Mouse (Mus musculus) WW6 (cell line): ENCODE measurements around the gene Pole.

Experiments used
- DNase-seq: peaks from one replicate; pipeline ENCODE4 v3.0.0-alpha.2; 2013; ENCODE audit warnings: low read depth, low spot score

Gene Pole

GRCm38 (mm10) chr5:110285770-110286445 lies at the start of gene Pole, which contains the start of gene Pxmp2:
TSS of gene Pole (plus strand) at chr5:110286306.
TSS of gene Pxmp2 (minus strand) at chr5:110286186.
- DNase-seq: peak; percentile 84

GRCm38 (mm10) chr5:110244091-110244490 lies 42.0 kb upstream of the Pole start:
- no peak for DNase-seq

- no peak for DNase-seq
These were observed 19.2 kb upstream of the Pole start for GRCm38 (mm10) chr5:110266941-110267340.

- peak; percentile 79 for DNase-seq
These were observed 16.7 kb upstream of the Pole start, which contains the start of gene Pgam5 for GRCm38 (mm10) chr5:110269141-110270101. TSS of gene Pgam5 (minus strand) at chr5:110269913.

- DNase-seq: no peak
These were observed 15.9 kb upstream of the Pole start for GRCm38 (mm10) chr5:110270242-110270641.

GRCm38 (mm10) chr5:110274147-110274546 lies 12.0 kb upstream of the Pole start:
- DNase-seq: no peak

GRCm38 (mm10) chr5:110274846-110275245 lies 11.3 kb upstream of the Pole start:
- no peak for DNase-seq

- no peak for DNase-seq
These were observed 9.7 kb upstream of the Pole start for GRCm38 (mm10) chr5:110276391-110276790.

GRCm38 (mm10) chr5:110276910-110277309 lies 9.2 kb upstream of the Pole start:
- DNase-seq: no peak

- DNase-seq: no peak
These were observed 4.1 kb upstream of the Pole start for GRCm38 (mm10) chr5:110281984-110282383.

- peak; percentile 61 for DNase-seq
These were observed 1.6 kb upstream of the Pole start for GRCm38 (mm10) chr5:110284536-110284935.

- no peak for DNase-seq
These were observed 950 bp upstream of the Pole start for GRCm38 (mm10) chr5:110285156-110285555.

- DNase-seq: no peak
These were observed 459 bp downstream of the Pole start for GRCm38 (mm10) chr5:110286446-110287083.

- no peak for DNase-seq
These were observed 974 bp downstream of the Pole start for GRCm38 (mm10) chr5:110287084-110287475.

- DNase-seq: no peak
These were observed 5.5 kb downstream of the Pole start for GRCm38 (mm10) chr5:110291649-110292048.

GRCm38 (mm10) chr5:110296637-110297036 lies 10.5 kb downstream of the Pole start:
- no peak for DNase-seq

GRCm38 (mm10) chr5:110300591-110300990 lies 14.5 kb downstream of the Pole start:
- no peak for DNase-seq

- no peak for DNase-seq
These were observed 22.8 kb downstream of the Pole start for GRCm38 (mm10) chr5:110308861-110309260.

GRCm38 (mm10) chr5:110313127-110313526 lies 27.0 kb downstream of the Pole start:
- DNase-seq: no peak

GRCm38 (mm10) chr5:110330508-110330907 lies 44.4 kb downstream of the Pole start:
- no peak for DNase-seq

GRCm38 (mm10) chr5:110338792-110339191 lies 52.7 kb downstream of the Pole start:
- DNase-seq: no peak
